Mouse (Mus musculus) brain, embryonic 14.5 days (tissue): ENCODE results near the gene Ctu2.

Source experiments
- CTCF ChIP-seq: fragments of 200-500 bp; IDR thresholded peaks from 2 replicates; pipeline ENCODE4 v1.5.1; 2012; ENCODE audit warnings: inconsistent platforms, mild to moderate bottlenecking, moderate library complexity, borderline replicate concordance; ENCODE audit not compliant: insufficient read depth, insufficient read length; ENCODE audit errors: extremely low read depth
- POLR2A ChIP-seq: fragments of 200-500 bp; IDR thresholded peaks from 2 replicates; pipeline ENCODE4 v1.6.1; 2012; ENCODE audit warnings: mild to moderate bottlenecking, inconsistent platforms, borderline replicate concordance; ENCODE audit not compliant: poor library complexity, insufficient read depth, insufficient read length, severe bottlenecking; ENCODE audit errors: extremely low read depth

GRCm38 (mm10) chr8:122463651-122464640 is 12.0 kb upstream of the Ctu2 start:
- no peak for TF ChIP-seq CTCF
- no peak for TF ChIP-seq POLR2A
